Mouse (Mus musculus) embryo, embryonic 11 days (tissue): ENCODE data around the gene Aldh1l1.

Experiments used
- DNase-seq: peaks from one replicate; pipeline ENCODE4 v3.0.0-alpha.2; 2015

Aldh1l1 gene

GRCm38 (mm10) chr6:90472697-90473096 is 13.5 kb upstream of the Aldh1l1 start:
- DNase-seq, result no peak

- no peak for DNase-seq
Observed at GRCm38 (mm10) chr6:90473630-90474360, 12.4 kb upstream of the Aldh1l1 start.

- DNase-seq, result no peak
Observed at GRCm38 (mm10) chr6:90474361-90474750, 11.9 kb upstream of the Aldh1l1 start.

GRCm38 (mm10) chr6:90475176-90475853 is 10.9 kb upstream of the Aldh1l1 start:
- DNase-seq, result no peak

- DNase-seq, result no peak
Observed at GRCm38 (mm10) chr6:90475854-90476212, 10.4 kb upstream of the Aldh1l1 start.

- peak; percentile 11 for DNase-seq
Observed at GRCm38 (mm10) chr6:90476941-90477518, 9.2 kb upstream of the Aldh1l1 start.

GRCm38 (mm10) chr6:90484249-90484648 is 2.0 kb upstream of the Aldh1l1 start:
- no peak for DNase-seq

- DNase-seq, result no peak
Observed at GRCm38 (mm10) chr6:90484876-90485275, 1.4 kb upstream of the Aldh1l1 start.

- no peak for DNase-seq
Observed at GRCm38 (mm10) chr6:90487531-90487930, 1.3 kb downstream of the Aldh1l1 start.

GRCm38 (mm10) chr6:90489532-90489931 is 3.3 kb downstream of the Aldh1l1 start:
- DNase-seq, result no peak

- no peak for DNase-seq
Observed at GRCm38 (mm10) chr6:90490976-90491375, 4.7 kb downstream of the Aldh1l1 start.

GRCm38 (mm10) chr6:90491956-90492744 is 5.9 kb downstream of the Aldh1l1 start:
- no peak for DNase-seq

GRCm38 (mm10) chr6:90494155-90494554 is 7.9 kb downstream of the Aldh1l1 start:
- no peak for DNase-seq

GRCm38 (mm10) chr6:90494566-90494965 is 8.3 kb downstream of the Aldh1l1 start:
- no peak for DNase-seq

GRCm38 (mm10) chr6:90495282-90495912 is 9.2 kb downstream of the Aldh1l1 start:
- DNase-seq, result peak; percentile 13

GRCm38 (mm10) chr6:90496217-90496616 is 10.0 kb downstream of the Aldh1l1 start:
- no peak for DNase-seq

- DNase-seq, result no peak
Observed at GRCm38 (mm10) chr6:90499509-90499908, 13.3 kb downstream of the Aldh1l1 start.

GRCm38 (mm10) chr6:90501222-90501940 is 15.2 kb downstream of the Aldh1l1 start:
- no peak for DNase-seq

GRCm38 (mm10) chr6:90505906-90506305 is 19.7 kb downstream of the Aldh1l1 start:
- DNase-seq, result no peak

GRCm38 (mm10) chr6:90506673-90507311 is 20.6 kb downstream of the Aldh1l1 start:
- no peak for DNase-seq

- DNase-seq, result no peak
Observed at GRCm38 (mm10) chr6:90507443-90507842, 21.2 kb downstream of the Aldh1l1 start.

GRCm38 (mm10) chr6:90508197-90508624 is 22.0 kb downstream of the Aldh1l1 start:
- peak; percentile 54 for DNase-seq
